Mouse (Mus musculus): ENCODE results near the gene Yjefn3. TPM values are rescaled to one million over a fixed set of nuclear protein-coding genes. Genes with fewer than 3 reads are reported as not detected.

Yjefn3 gene
- total and polyA plus RNA-seq, 3 experiments = 13.3 to 16.8 (median 14.2) TPM

DNA sequence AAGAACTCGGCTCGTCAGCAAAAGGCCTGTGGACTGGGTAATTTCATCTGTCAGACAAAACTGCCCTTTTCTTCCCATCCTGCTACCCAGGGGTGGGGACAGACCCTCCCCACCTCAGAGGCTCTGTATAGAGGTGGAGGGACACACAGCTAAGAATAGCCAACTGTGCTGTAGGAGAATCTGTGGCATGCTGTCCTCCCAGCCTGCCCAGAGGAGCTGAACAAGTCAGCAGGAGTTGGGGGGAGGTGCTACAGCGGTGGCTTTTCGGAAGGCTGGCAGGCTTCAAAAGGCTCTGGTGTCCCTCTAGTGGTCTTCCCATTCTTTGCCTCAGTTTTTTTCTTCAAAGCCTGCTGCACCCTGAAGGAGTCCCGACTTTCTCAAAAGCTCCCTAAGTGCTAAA is 13.2 kb upstream of the Yjefn3 start:
- H3K4me1 ChIP-seq (ENCODE audit: control insufficient read depth, insufficient read depth, low read length) = peaks cover 10% of the 10 kb centered on the region
- DNase-seq = peak in 1 of 2 experiments; percentile 53
- H3K4me3 ChIP-seq = no peak overlapping the region
- no peak overlapping the region for H3K9ac ChIP-seq (ENCODE audit: low read depth, low read length)
- intact Hi-C loops (cut with DNase I) = loop anchor here (2.0 to 5.0 kb wide), 2 partner anchors 41 to 207 kb away; partner anchors contain the start of gene Ncan
- H3K27me3 ChIP-seq (ENCODE audit: control insufficient read depth, insufficient read depth, low read length) = no peaks in the 10 kb centered on the region
- no peaks in the 10 kb centered on the region for H3K36me3 ChIP-seq (ENCODE audit: control insufficient read depth, insufficient read depth, low read length)
- 44% methylated on average over 5 of the region's 5 CpGs for WGBS
- TF ChIP-seq POLR2A (IDR thresholded peaks at IDR 0.05; ENCODE audit: insufficient read depth, low read depth, low read length) (no peak), EP300 (IDR thresholded peaks at IDR 0.05; ENCODE audit: insufficient read depth, low read depth, low read length) (peak; percentile 47; the same call in 1 of the 2 replicates), CTCF (IDR thresholded peaks at IDR 0.05) (peak; percentile 70)
- peaks cover 2% of the 10 kb centered on the region; the same call in 1 of the 2 replicates for H3K79me2 ChIP-seq (replicated peaks; ENCODE audit: control insufficient read depth, insufficient read depth, low read length)
- peak overlapping the region; percentile 59 for H3K27ac ChIP-seq

- no peaks in the 10 kb centered on the region for H3K36me3 ChIP-seq (ENCODE audit: control insufficient read depth, insufficient read depth, low read length)
- H3K9ac ChIP-seq (ENCODE audit: low read depth, low read length) = no peak overlapping the region
Observed at GRCm38 (mm10) chr8:69914526-69914925, 12.0 kb upstream of the Yjefn3 start.

DNA sequence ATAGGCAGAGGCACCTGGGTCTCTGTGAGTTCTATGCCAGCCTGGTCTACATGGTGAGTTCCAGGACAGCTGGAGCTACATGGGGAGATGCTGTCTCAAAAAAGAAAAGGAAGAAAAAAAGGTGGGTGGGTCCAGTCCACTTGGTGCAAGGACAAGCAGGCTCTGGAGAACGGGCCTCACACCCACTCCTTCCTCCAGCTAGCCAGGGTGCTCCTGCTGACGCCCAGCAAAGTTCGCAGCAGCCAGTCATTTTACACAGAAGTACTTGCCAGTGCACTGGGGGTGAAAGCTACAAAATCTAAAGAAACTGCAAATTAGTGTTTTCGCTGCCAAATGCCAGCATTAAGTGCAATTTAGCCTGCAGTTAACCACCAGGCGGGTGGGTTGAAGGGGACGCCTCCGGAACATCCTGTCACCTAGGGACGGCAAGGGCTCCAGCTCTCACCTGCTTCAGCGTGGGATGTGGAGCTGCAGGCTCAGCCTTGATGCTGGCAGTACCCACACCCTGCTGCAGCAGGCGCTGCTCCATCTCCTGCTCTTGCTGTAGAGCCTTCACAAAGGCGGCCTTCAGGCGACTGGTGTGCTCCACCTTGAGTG is 10.1 kb upstream of the Yjefn3 start:
- no peak overlapping the region for H3K9ac ChIP-seq (ENCODE audit: low read depth, low read length)
- H3K79me2 ChIP-seq (replicated peaks; ENCODE audit: control insufficient read depth, insufficient read depth, low read length) = no peaks in the 10 kb centered on the region
- no peaks in the 10 kb centered on the region for H3K27me3 ChIP-seq (ENCODE audit: control insufficient read depth, insufficient read depth, low read length)
- H3K27ac ChIP-seq = no peak overlapping the region
- DNase-seq = no peak
- H3K4me3 ChIP-seq = no peak overlapping the region
- TF ChIP-seq POLR2A (IDR thresholded peaks at IDR 0.05; ENCODE audit: insufficient read depth, low read depth, low read length) (no peak), CTCF (IDR thresholded peaks at IDR 0.05) (no peak), EP300 (IDR thresholded peaks at IDR 0.05; ENCODE audit: insufficient read depth, low read depth, low read length) (no peak)
- H3K4me1 ChIP-seq (ENCODE audit: control insufficient read depth, insufficient read depth, low read length) = peaks cover 4% of the 10 kb centered on the region; the same call in 1 of the 2 replicates
- WGBS = 86% methylated on average over 12 of the region's 12 CpGs
- no peaks in the 10 kb centered on the region for H3K36me3 ChIP-seq (ENCODE audit: control insufficient read depth, insufficient read depth, low read length)
- intact Hi-C loops (cut with DNase I) = no loop called here

More at GRCm38 (mm10) chr8:69914526-69914925, 12.0 kb upstream of the Yjefn3 start:
- no peak for DNase-seq
- peaks cover 6% of the 10 kb centered on the region for H3K4me1 ChIP-seq (ENCODE audit: control insufficient read depth, insufficient read depth, low read length)
- H3K27ac ChIP-seq = no peak overlapping the region
- no peaks in the 10 kb centered on the region for H3K27me3 ChIP-seq (ENCODE audit: control insufficient read depth, insufficient read depth, low read length)
- H3K4me3 ChIP-seq = no peak overlapping the region
- TF ChIP-seq CTCF (IDR thresholded peaks at IDR 0.05) (no peak), EP300 (IDR thresholded peaks at IDR 0.05; ENCODE audit: insufficient read depth, low read depth, low read length) (no peak), POLR2A (IDR thresholded peaks at IDR 0.05; ENCODE audit: insufficient read depth, low read depth, low read length) (no peak)
- WGBS = 84% methylated on average over 4 of the region's 4 CpGs
- intact Hi-C loops (cut with DNase I) = loop anchor here (2.0 kb wide), 1 partner anchor 40 kb away; no protein-coding TSS in a partner anchor
- peaks cover 2% of the 10 kb centered on the region; the same call in 1 of the 2 replicates for H3K79me2 ChIP-seq (replicated peaks; ENCODE audit: control insufficient read depth, insufficient read depth, low read length)

DNA sequence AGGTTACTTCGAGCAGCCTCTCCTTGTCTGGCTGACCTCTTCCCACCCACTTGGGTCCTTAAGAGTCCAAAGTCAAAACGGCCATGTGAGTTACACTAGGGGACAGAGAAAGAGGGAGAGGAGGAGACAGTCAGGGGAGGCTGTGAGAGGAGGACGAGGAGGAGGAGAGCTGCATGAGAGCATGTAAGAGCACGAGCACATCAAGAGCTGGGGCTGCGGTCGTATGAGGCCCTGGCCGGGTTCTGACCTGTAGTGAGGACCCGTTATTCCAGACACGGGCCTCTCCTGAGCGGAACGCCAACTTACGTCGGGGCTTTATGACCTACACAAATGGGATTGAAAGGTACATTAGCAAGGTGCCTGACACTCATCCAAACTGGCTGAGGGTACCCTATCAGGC is 9.4 kb upstream of the Yjefn3 start:
- H3K27me3 ChIP-seq (ENCODE audit: control insufficient read depth, insufficient read depth, low read length) = no peaks in the 10 kb centered on the region
- H3K79me2 ChIP-seq (replicated peaks; ENCODE audit: control insufficient read depth, insufficient read depth, low read length) = no peaks in the 10 kb centered on the region
- H3K36me3 ChIP-seq (ENCODE audit: control insufficient read depth, insufficient read depth, low read length) = no peaks in the 10 kb centered on the region
- peaks cover 4% of the 10 kb centered on the region; the same call in 1 of the 2 replicates for H3K4me1 ChIP-seq (ENCODE audit: control insufficient read depth, insufficient read depth, low read length)
- intact Hi-C loops (cut with DNase I) = no loop called here
- 90% methylated on average over 13 of the region's 13 CpGs for WGBS
- H3K27ac ChIP-seq = no peak overlapping the region
- H3K4me3 ChIP-seq = no peak overlapping the region
- no peak overlapping the region for H3K9ac ChIP-seq (ENCODE audit: low read depth, low read length)
- TF ChIP-seq EP300 (IDR thresholded peaks at IDR 0.05; ENCODE audit: insufficient read depth, low read depth, low read length) (no peak), POLR2A (IDR thresholded peaks at IDR 0.05; ENCODE audit: insufficient read depth, low read depth, low read length) (no peak), CTCF (IDR thresholded peaks at IDR 0.05) (no peak)
- DNase-seq = no peak

DNA sequence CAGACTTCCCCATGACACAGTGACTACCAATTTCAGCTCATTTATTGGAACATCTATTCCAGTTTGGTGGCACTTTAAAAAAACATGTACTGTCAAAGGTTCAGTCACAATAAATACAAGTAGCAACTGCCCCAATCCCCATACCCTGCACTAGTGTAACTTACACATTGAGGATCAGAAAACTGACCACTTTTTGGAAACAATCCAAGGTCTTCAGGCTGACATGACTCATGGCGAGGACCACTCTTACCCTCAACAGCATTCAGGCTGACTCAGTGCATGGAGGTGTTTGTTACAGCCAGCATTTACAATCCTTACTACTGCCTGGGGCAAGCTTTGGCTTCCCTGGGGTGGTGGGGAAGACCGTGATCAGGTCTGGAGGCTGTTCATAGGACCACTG is 4.6 kb upstream of the Yjefn3 start:
- intact Hi-C loops (cut with DNase I) = no loop called here
- Histone ChIP-seq H3K27ac (no peak overlapping the region), H3K36me3 (ENCODE audit: control insufficient read depth, insufficient read depth, low read length) (no peaks in the 10 kb centered on the region), H3K4me3 (no peak overlapping the region), H3K27me3 (ENCODE audit: control insufficient read depth, insufficient read depth, low read length) (no peaks in the 10 kb centered on the region), H3K79me2 (replicated peaks; ENCODE audit: control insufficient read depth, insufficient read depth, low read length) (no peaks in the 10 kb centered on the region), H3K4me1 (ENCODE audit: control insufficient read depth, insufficient read depth, low read length) (no peaks in the 10 kb centered on the region; the same call in 1 of the 2 replicates), H3K9ac (ENCODE audit: low read depth, low read length) (no peak overlapping the region)
- TF ChIP-seq EP300 (IDR thresholded peaks at IDR 0.05; ENCODE audit: insufficient read depth, low read depth, low read length) (no peak), POLR2A (IDR thresholded peaks at IDR 0.05; ENCODE audit: insufficient read depth, low read depth, low read length) (no peak), CTCF (IDR thresholded peaks at IDR 0.05) (no peak)
- WGBS = 86% methylated on average over 2 of the region's 2 CpGs
- DNase-seq = no peak

GRCm38 (mm10) chr8:69906260-69906659 is 3.7 kb upstream of the Yjefn3 start:
- Histone ChIP-seq H3K27ac (no peak overlapping the region), H3K79me2 (replicated peaks; ENCODE audit: control insufficient read depth, insufficient read depth, low read length) (no peaks in the 10 kb centered on the region), H3K9ac (ENCODE audit: low read depth, low read length) (no peak overlapping the region), H3K27me3 (ENCODE audit: control insufficient read depth, insufficient read depth, low read length) (no peaks in the 10 kb centered on the region), H3K4me1 (ENCODE audit: control insufficient read depth, insufficient read depth, low read length) (peaks cover 2% of the 10 kb centered on the region; the same call in 1 of the 2 replicates), H3K4me3 (no peak overlapping the region), H3K36me3 (ENCODE audit: control insufficient read depth, insufficient read depth, low read length) (no peaks in the 10 kb centered on the region)
- no peak for DNase-seq
- WGBS = 91% methylated on average over 2 of the region's 2 CpGs
- TF ChIP-seq CTCF (IDR thresholded peaks at IDR 0.05) (no peak), EP300 (IDR thresholded peaks at IDR 0.05; ENCODE audit: insufficient read depth, low read depth, low read length) (no peak), POLR2A (IDR thresholded peaks at IDR 0.05; ENCODE audit: insufficient read depth, low read depth, low read length) (no peak)
- intact Hi-C loops (cut with DNase I) = no loop called here
